Comparison of ENCODE assay signal across 12 mouse cellular contexts in the genomic region with DNA sequence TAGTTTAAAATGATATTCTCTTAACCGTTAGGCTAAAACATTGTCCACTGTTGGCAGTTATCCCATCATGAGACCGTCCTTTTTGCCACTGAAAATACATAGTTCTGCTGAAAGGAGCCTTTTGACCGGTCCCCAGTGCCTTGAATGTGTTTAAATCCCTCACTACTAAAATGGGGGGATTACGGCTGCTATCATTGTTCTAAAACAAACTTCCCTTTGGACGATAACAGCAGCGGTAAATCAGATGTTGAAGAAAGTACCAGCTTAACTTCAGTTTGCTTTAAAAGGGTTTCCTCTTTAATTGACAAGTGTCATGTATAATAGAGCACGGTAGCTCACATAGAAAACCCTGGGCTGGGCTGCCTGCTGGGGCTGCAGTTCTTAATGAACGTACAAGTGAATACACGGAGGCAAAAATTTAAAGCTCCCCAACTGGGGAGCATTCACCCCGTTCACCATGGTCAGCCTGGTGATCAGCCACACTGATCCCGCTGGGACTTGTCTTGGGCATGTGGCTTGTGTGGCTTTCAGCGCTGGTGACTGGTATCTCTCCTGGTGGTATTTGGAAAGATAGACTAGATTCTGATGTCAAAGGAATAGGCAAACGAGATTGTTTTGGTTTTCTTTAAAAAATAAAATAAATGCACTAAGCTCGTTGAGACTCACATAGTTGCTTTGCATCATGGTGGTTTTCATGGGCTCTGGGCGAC.
A peak's percentile ranks its signal among the peaks of the same experiment; 100 is the strongest.
DNase-seq lines count a peak whose midpoint lies in the region; ATAC-seq and TF ChIP-seq lines count a peak whose summit lies in the region.
"Had no signal": no experiment of that assay in that cellular context is flagged by ENCODE, and none has a peak within 500 bp of the region (broad histone marks: within the 10 kb centered on the region; RNA-seq: fewer than 3 reads in every experiment).

No protein-coding gene starts in this region.

- WGBS in embryonic facial prominence, embryonic 14.5 days, result 40% methylated on average over 15 of the region's 15 CpGs
- 46% methylated on average over 15 of the region's 15 CpGs for WGBS in limb, embryonic 14.5 days

- no peak for TF ChIP-seq CTCF in layer of hippocampus, adult 2 months (conservative IDR thresholded peaks at IDR 0.05)

- no peak for TF ChIP-seq POLR2A in limb, embryonic 14.5 days (IDR thresholded peaks at IDR 0.05; ENCODE audit: borderline replicate concordance, extremely low read depth, insufficient read depth, insufficient read length)

- peak overlapping the region; percentile 8; the same call in 1 of the 2 replicates for H3K27ac ChIP-seq in layer of hippocampus, adult 2 months
- H3K27ac ChIP-seq in embryonic facial prominence, embryonic 14.5 days (replicated peaks; ENCODE audit: low read depth, low read length), result peak overlapping the region; percentile 89
- H3K27ac ChIP-seq in limb, embryonic 14.5 days (replicated peaks; ENCODE audit: low read depth, low read length), result peak overlapping the region; percentile 87
- H3K27ac ChIP-seq: macrophage had no signal

- no peaks in the 10 kb centered on the region for H3K27me3 ChIP-seq in embryonic facial prominence, embryonic 14.5 days (replicated peaks; ENCODE audit: control insufficient read depth, insufficient read depth, low read length)
- H3K27me3 ChIP-seq in limb, embryonic 14.5 days (ENCODE audit: control insufficient read depth, insufficient read depth, low read length), result no peaks in the 10 kb centered on the region

- no peak overlapping the region for H3K9ac ChIP-seq in embryonic facial prominence, embryonic 14.5 days (ENCODE audit: low read depth, low read length)
- H3K9ac ChIP-seq in limb, embryonic 14.5 days (ENCODE audit: low read depth, low read length, severe bottlenecking), result no peak overlapping the region

- H3K4me2 ChIP-seq in embryonic facial prominence, embryonic 14.5 days (ENCODE audit: low read depth, low read length), result peak overlapping the region; percentile 47
- peak overlapping the region; percentile 43; the same call in 1 of the 2 replicates for H3K4me2 ChIP-seq in limb, embryonic 14.5 days (replicated peaks; ENCODE audit: low read depth, low read length, severe bottlenecking)

- H3K9me3 ChIP-seq in embryonic facial prominence, embryonic 14.5 days (ENCODE audit: control insufficient read depth, low read length), result no peaks in the 10 kb centered on the region
- no peaks in the 10 kb centered on the region for H3K9me3 ChIP-seq in limb, embryonic 14.5 days (ENCODE audit: control insufficient read depth, low read length)

- H3K36me3 ChIP-seq in embryonic facial prominence, embryonic 14.5 days (ENCODE audit: control insufficient read depth, insufficient read depth, low read length), result 0 out of 2 replicates have a peak, but pooled peaks cover 4% of the 10 kb centered on the region
- H3K36me3 ChIP-seq in limb, embryonic 14.5 days (ENCODE audit: control insufficient read depth, insufficient read depth, low read length), result peaks cover 3% of the 10 kb centered on the region

- H3K4me1 ChIP-seq in embryonic facial prominence, embryonic 14.5 days (ENCODE audit: control insufficient read depth, insufficient read depth, low read length), result peaks cover 59% of the 10 kb centered on the region
- peaks cover 54% of the 10 kb centered on the region for H3K4me1 ChIP-seq in limb, embryonic 14.5 days (ENCODE audit: control insufficient read depth, insufficient read depth, low read length)

- no peak for ATAC-seq in embryonic facial prominence, embryonic 14.5 days (ENCODE audit: low read depth)
- no peak for ATAC-seq in limb, embryonic 14.5 days (ENCODE audit: low FRiP score, low read depth)
- ATAC-seq in erythroid progenitor cell, adult 5-6 weeks (replicated peaks; ENCODE audit: low FRiP score, poor library complexity, severe bottlenecking), result no peak

- DNase-seq in embryo, embryonic 11 days, result peak; percentile 33
- DNase-seq in embryo, embryonic 9.5 days (ENCODE audit: extremely low spot score), result no peak
- DNase-seq in layer of hippocampus, adult 2 months (ENCODE audit: low spot score in 2 of 2), result no peak
- no peak for DNase-seq in layer of hippocampus, postnatal 10 days (ENCODE audit: low spot score in 2 of 2)
- no peak for DNase-seq in embryonic facial prominence, embryonic 14.5 days (ENCODE audit: low spot score)
- DNase-seq in limb, embryonic 14.5 days (ENCODE audit: low spot score), result no peak
- no peak for DNase-seq in spleen, postnatal 36 days (ENCODE audit: low spot score in 2 of 2)
- DNase-seq: adrenal gland, adult 8-10 months; cerebellum, adult 9-11 months; gastrocnemius, postnatal 14 days had no signal

- no peak overlapping the region for H3K4me3 ChIP-seq in layer of hippocampus, adult 2 months
- H3K4me3 ChIP-seq in embryonic facial prominence, embryonic 14.5 days (ENCODE audit: low read depth, low read length), result no peak overlapping the region
- H3K4me3 ChIP-seq in limb, embryonic 14.5 days (replicated peaks; ENCODE audit: low read length), result no peak overlapping the region

Comparison
In these comparisons a context has a peak if more than half of its experiments do, and no peak if none do; other contexts are left out.
1. H3K27ac ChIP-seq: peak in every context shown above with its lines; median percentile 89 in embryonic facial prominence, embryonic 14.5 days; 87 in limb, embryonic 14.5 days; 8 in layer of hippocampus, adult 2 months.